Mouse (Mus musculus) spleen, adult 2 months (tissue): ENCODE measurements at regions not wholly inside any gene's neighbourhood (a gene's known extent, or its start where the extent isn't known, plus 50 kb on each side); places are given as distances from the start of the nearest gene placed in this dataset.

Experiments
- CTCF ChIP-seq: fragments of 200-500 bp; IDR thresholded peaks from 2 replicates; pipeline ENCODE4 v1.5.1; 2011; ENCODE audit warnings: mild to moderate bottlenecking, inconsistent platforms; ENCODE audit not compliant: insufficient read depth, insufficient read length, insufficient replicate concordance; ENCODE audit errors: extremely low read depth
- POLR2A ChIP-seq: fragments of 200-500 bp; IDR thresholded peaks from 2 replicates; pipeline ENCODE4 v1.6.1; 2011; ENCODE audit warnings: low read depth, low read length, inconsistent platforms

DNA sequence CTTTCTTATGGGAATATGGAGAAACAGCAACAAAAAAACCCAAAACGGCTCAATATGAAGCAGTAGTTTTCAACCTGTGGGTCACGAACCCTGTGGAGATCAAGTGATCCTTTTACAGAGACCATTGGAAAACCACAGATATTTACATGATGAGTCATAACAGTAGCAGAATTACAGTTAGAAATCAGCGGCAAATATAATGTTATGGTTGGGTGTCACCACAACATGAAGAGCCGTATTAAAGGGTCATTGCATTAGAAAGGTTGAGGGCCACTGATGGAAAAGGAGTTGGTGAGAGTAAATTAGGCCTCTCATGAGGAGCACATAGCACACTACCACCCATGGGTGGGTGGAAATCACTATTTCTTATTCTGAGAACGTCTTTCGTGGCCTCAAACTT, 225.6 kb downstream of the Dact1 start:
- no peak for TF ChIP-seq CTCF
- TF ChIP-seq POLR2A: no peak
